Mouse (Mus musculus) C2C12 (cell line): ENCODE data around the gene Corin.

Experiments used
- CTCF ChIP-seq: IDR thresholded peaks from one replicate; pipeline ENCODE4 v1.5.1; 2011; ENCODE audit not compliant: control insufficient read depth, insufficient read depth, insufficient read length
- MAX ChIP-seq: IDR thresholded peaks from one replicate; pipeline ENCODE4 v1.6.1; 2011; ENCODE audit warnings: mild to moderate bottlenecking, control low read depth
- USF1 ChIP-seq: IDR thresholded peaks from one replicate; pipeline ENCODE4 v1.6.1; 2011; ENCODE audit warnings: low read depth, mild to moderate bottlenecking, control low read depth, moderate library complexity

DNA sequence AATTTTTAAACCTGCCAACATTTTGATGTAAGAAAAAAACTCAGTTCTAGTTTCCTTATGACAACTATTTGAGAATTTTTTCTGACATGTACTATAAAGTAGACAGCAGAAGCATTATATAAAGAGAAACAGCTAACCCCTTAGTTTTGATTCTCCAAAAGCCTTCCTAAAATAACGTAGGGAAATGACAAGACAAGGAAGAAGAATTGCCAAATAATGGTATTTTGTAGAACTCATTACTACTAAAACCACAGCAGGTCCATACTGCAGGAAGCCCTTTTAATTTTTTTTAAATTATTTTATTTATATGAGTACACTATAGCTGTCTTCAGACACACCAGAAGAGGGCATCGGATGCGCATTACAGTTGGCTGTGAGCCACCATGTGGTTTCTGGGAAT lies 46.9 kb upstream of the Corin start:
- no peak for TF ChIP-seq CTCF
- TF ChIP-seq MAX = no peak
- TF ChIP-seq USF1 = no peak
